Mouse (Mus musculus) kidney, embryonic 16.5 days (tissue): ENCODE results near the gene Gstm6. TPM values are rescaled to one million over a fixed set of nuclear protein-coding genes. Genes with fewer than 3 reads are reported as not detected.
"Not testable (repeated sequence)": the region's sequence is repeated elsewhere in the genome, so short reads cannot be mapped to it uniquely, and the experiment has no call there.

Experiments
- ATAC-seq: fragments of 200-750 bp; cut with Nextera tagmentation; 2 replicates; pipeline ENCODE4 v1.8.0; 2017; ENCODE audit warnings: moderate TSS enrichment; ENCODE audit not compliant: low FRiP score, low TSS enrichment
- H3K27ac ChIP-seq: fragments of 300-500 bp; sonication (generic); 2 replicates; pipeline ENCODE4 v1.5.1; 2014; ENCODE audit warnings: low read length
- H3K27me3 ChIP-seq: fragments of 300-500 bp; sonication (generic); 2 replicates; pipeline ENCODE4 v1.6.1; 2014; ENCODE audit warnings: low read length, control low read depth, mixed read lengths; ENCODE audit not compliant: insufficient read depth
- H3K36me3 ChIP-seq: fragments of 300-500 bp; sonication (generic); 2 replicates; pipeline ENCODE4 v1.6.1; 2014; ENCODE audit warnings: low read length, control low read depth, mixed read lengths; ENCODE audit not compliant: insufficient read depth
- H3K4me1 ChIP-seq: fragments of 300-500 bp; sonication (generic); 2 replicates; pipeline ENCODE4 v1.6.1; 2014; ENCODE audit warnings: low read length, control low read depth, mixed read lengths; ENCODE audit not compliant: insufficient read depth
- H3K4me2 ChIP-seq: fragments of 300-500 bp; sonication (generic); replicated peaks from 2 replicates; pipeline ENCODE4 v1.6.1; 2014; ENCODE audit warnings: low read depth, low read length
- H3K4me3 ChIP-seq: fragments of 300-500 bp; sonication (generic); 2 replicates; pipeline ENCODE4 v1.5.1; 2014; ENCODE audit warnings: mild to moderate bottlenecking, low read length
- H3K9ac ChIP-seq: fragments of 300-500 bp; sonication (generic); replicated peaks from 2 replicates; pipeline ENCODE4 v1.6.1; 2014; ENCODE audit warnings: low read length
- H3K9me3 ChIP-seq: fragments of 300-500 bp; sonication (generic); 2 replicates; pipeline ENCODE4 v1.6.1; 2016; ENCODE audit warnings: low read length, control low read depth
- WGBS: fragments of 180-500 bp; shearing (Covaris S2); extraction: QIAGEN DNeasy Blood & Tissue Kit; methylation state at CpG from one replicate; pipeline ENCODE4 v1.1.7; 2014; 5-methylcytosine and 5-hydroxymethylcytosine counted together
- polyA plus RNA-seq: library from polyadenylated mRNA; unstranded; fragments of >200 nt; fragmentation: Nextera tagmentation; extraction: Ambion mirVana; gene quantifications from 2 replicates; pipeline ENCODE4 v1.2.1, GENCODE M21; 2015

Gstm6 gene
- polyA plus RNA-seq, 1 experiment from 2014 or later = 9.6 TPM

DNA sequence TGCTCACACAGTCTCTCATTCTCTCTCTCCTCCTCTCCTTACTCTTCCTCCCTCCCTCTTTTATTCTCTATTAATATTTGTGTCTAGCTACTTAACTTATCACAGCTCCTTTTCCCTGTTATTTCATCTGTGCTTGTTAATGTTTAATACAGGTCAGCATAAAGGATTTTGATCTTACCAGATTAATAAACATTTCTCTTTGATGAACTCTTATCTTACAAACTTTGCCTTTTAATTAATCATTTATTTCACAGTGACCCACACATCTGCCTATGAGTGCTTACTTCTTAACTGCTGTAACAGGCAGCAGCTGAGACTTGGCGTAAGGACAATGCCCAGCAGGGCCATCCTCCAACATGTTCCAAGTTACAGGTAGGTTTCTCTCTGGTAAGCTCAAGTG, 5.9 kb upstream of the Gstm6 start:
- not testable (repeated sequence) for H3K9ac ChIP-seq, H3K4me1 ChIP-seq, H3K27ac ChIP-seq, H3K27me3 ChIP-seq, H3K9me3 ChIP-seq, H3K4me3 ChIP-seq, H3K4me2 ChIP-seq, H3K36me3 ChIP-seq, ATAC-seq
- 82% methylated on average over 1 of the region's 1 CpGs for WGBS

DNA sequence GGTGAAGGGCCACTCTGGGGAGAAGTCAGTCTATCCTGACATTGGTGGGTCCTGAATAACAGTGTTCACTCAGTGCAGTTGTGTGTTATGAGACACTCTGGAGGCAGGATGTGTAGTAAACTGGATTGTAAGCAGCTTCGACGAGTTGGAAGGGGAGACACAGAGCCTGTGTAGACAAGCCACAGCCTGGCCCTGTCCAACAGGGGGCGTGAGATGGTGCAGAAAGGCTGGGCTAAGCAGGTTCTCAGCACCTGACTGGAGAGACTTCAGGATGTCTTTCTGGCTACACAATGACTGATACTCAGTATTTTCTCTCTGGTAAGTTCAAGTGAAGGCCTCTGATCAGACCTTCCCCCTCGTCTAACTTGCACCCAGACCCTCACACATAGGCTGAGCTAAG, 2.2 kb upstream of the Gstm6 start:
- Histone ChIP-seq H3K9ac (no peak overlapping the region), H3K27ac (no peak overlapping the region), H3K36me3 (no peaks in the 10 kb centered on the region), H3K4me1 (peaks cover 3% of the 10 kb centered on the region; the same call in 1 of the 2 replicates), H3K4me2 (no peak overlapping the region), H3K9me3 (no peaks in the 10 kb centered on the region), H3K4me3 (no peak overlapping the region), H3K27me3 (no peaks in the 10 kb centered on the region)
- ATAC-seq = no peak
- 68% methylated on average over 4 of the region's 4 CpGs for WGBS

GRCm38 (mm10) chr3:107941261-107941660, 2.3 kb downstream of the Gstm6 start:
- H3K4me1 ChIP-seq = peaks cover 3% of the 10 kb centered on the region; the same call in 1 of the 2 replicates
- no peaks in the 10 kb centered on the region for H3K27me3 ChIP-seq
- no peak overlapping the region for H3K4me3 ChIP-seq
- ATAC-seq = no peak
- no peaks in the 10 kb centered on the region for H3K36me3 ChIP-seq
- H3K4me2 ChIP-seq = no peak overlapping the region
- 84% methylated on average over 4 of the region's 4 CpGs for WGBS
- no peak overlapping the region for H3K27ac ChIP-seq
- no peaks in the 10 kb centered on the region for H3K9me3 ChIP-seq
- H3K9ac ChIP-seq = no peak overlapping the region

DNA sequence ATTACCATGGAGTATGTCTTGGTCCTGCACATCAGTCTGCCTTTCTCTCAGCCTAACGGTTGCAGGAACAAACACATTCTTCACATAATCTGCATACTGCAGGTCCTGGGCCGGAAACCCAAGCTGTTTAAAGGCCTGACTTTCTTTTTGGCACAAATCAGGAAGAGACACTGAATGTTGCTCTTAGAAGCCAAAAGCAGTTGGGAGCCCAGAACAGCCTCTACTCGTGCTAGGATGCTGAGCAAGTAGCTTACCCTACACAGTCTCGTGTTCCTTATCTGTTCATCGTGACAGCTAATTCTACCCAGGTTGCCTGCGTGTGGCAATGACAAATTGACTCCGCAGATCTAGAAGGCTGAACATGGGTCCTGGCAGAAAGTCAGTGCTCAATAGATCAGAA, 3.0 kb downstream of the Gstm6 start:
- H3K4me1 ChIP-seq = peaks cover 3% of the 10 kb centered on the region; the same call in 1 of the 2 replicates
- H3K4me2 ChIP-seq = no peak overlapping the region
- H3K27me3 ChIP-seq = no peaks in the 10 kb centered on the region
- no peak for ATAC-seq
- no peak overlapping the region for H3K27ac ChIP-seq
- no peaks in the 10 kb centered on the region for H3K36me3 ChIP-seq
- 69% methylated on average over 7 of the region's 7 CpGs for WGBS
- H3K9me3 ChIP-seq = no peaks in the 10 kb centered on the region
- H3K9ac ChIP-seq = no peak overlapping the region
- no peak overlapping the region for H3K4me3 ChIP-seq

DNA sequence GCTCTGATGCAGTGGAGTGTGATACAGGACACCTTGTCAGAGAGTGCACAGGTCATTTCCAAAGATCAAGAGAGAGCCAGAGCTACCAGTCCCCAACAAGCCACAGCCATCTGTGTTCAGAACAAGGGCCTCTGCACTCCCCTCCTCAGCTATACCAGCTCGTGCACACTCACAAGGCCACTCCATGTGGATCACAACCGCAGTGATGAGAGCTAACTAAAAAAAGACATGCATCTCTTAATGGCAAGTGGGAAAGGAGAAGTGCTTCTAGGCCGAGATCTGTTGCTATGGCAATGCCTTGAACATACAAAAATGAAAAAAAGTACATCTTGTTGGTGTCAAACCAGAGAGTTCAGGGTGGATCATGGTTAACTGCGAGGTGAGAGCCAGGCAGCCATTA, 3.7 kb downstream of the Gstm6 start:
- Histone ChIP-seq H3K27ac (no peak overlapping the region), H3K36me3 (no peaks in the 10 kb centered on the region), H3K4me1 (peaks cover 3% of the 10 kb centered on the region; the same call in 1 of the 2 replicates), H3K9me3 (no peaks in the 10 kb centered on the region), H3K27me3 (no peaks in the 10 kb centered on the region), H3K4me3 (no peak overlapping the region), H3K9ac (no peak overlapping the region), H3K4me2 (no peak overlapping the region)
- 0 out of 2 replicates have a peak, but pooled peaks have one; percentile 7 for ATAC-seq
- WGBS = 86% methylated on average over 4 of the region's 4 CpGs

DNA sequence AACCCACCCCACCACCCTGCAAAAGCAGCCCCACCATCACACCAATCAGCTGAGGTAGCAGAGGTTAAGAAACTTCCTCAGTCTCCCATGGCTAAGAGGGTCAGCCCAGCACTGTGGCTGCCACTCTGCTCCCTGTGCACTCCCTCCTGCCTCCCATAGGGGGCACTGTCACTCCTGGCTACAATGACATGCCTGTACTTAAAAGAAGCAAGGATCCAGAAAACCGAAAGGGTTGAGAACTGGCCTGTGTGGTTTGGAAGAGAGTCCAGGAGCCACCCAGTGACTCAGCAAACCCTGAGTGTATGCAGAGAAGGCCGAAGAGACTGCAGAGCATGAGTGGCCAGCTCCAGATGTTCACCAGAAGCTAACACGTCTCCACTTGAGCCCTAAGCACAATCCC, 4.1 kb downstream of the Gstm6 start:
- WGBS = 43% methylated on average over 3 of the region's 3 CpGs
- Histone ChIP-seq H3K9ac (no peak overlapping the region), H3K9me3 (no peaks in the 10 kb centered on the region), H3K4me3 (no peak overlapping the region), H3K4me2 (no peak overlapping the region), H3K27me3 (no peaks in the 10 kb centered on the region), H3K36me3 (no peaks in the 10 kb centered on the region), H3K27ac (no peak overlapping the region), H3K4me1 (peaks cover 3% of the 10 kb centered on the region; the same call in 1 of the 2 replicates)
- ATAC-seq = peak; percentile 37

DNA sequence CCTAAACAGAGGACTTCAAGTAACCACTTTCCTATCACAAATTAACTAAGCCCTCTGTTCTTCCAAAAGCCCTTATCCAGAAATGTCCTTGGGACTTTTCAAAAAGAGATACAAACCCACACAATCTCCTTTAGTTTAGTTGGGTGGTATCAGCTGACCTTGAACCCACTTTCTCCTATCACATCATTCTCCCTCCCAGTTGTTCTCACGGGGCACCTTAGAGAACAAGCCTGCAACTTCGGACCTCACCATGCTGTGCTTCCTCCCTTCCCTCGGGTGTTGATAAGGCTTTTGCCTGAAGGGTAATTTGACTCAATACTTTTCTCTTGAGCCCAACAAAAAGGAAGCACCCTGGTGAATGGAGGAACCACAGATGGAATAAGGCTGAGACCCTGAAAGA, 7.7 kb downstream of the Gstm6 start:
- Histone ChIP-seq H3K36me3 (no peaks in the 10 kb centered on the region), H3K4me1 (peaks cover 3% of the 10 kb centered on the region; the same call in 1 of the 2 replicates), H3K9me3 (no peaks in the 10 kb centered on the region), H3K4me3 (no peak overlapping the region), H3K9ac (no peak overlapping the region), H3K27ac (no peak overlapping the region), H3K27me3 (no peaks in the 10 kb centered on the region), H3K4me2 (no peak overlapping the region)
- ATAC-seq = no peak
- 61% methylated on average over 3 of the region's 3 CpGs for WGBS

GRCm38 (mm10) chr3:107935268-107935667, 8.3 kb downstream of the Gstm6 start:
- no peak overlapping the region for H3K4me2 ChIP-seq
- H3K4me1 ChIP-seq = peaks cover 3% of the 10 kb centered on the region; the same call in 1 of the 2 replicates
- WGBS = 90% methylated on average over 3 of the region's 3 CpGs
- no peak for ATAC-seq
- H3K9me3 ChIP-seq = no peaks in the 10 kb centered on the region
- no peak overlapping the region for H3K4me3 ChIP-seq
- H3K36me3 ChIP-seq = no peaks in the 10 kb centered on the region
- H3K27me3 ChIP-seq = no peaks in the 10 kb centered on the region
- H3K9ac ChIP-seq = no peak overlapping the region
- H3K27ac ChIP-seq = no peak overlapping the region

DNA sequence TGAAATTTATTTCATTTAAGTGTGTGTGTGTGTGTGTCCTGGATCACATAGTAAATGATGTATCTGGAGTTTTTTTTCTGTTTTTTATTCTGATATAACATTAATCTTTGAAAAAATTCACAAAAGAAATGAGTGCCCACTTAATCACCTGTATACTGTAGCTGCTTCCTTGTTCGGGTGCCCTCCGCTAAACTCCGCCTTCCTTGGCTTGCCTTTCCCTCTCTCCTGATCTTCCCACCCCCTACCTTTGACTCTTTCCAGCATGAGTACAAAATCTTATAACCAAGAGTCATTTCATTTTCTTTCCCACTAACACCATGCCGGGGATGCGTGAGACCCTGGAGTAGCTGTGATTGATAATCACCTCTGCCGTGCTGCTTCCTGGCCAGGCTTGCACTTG, 11.4 kb downstream of the Gstm6 start:
- Histone ChIP-seq H3K27ac (no peak overlapping the region), H3K4me3 (no peak overlapping the region), H3K4me2 (no peak overlapping the region), H3K27me3 (no peaks in the 10 kb centered on the region), H3K4me1 (peaks cover 3% of the 10 kb centered on the region; the same call in 1 of the 2 replicates), H3K36me3 (no peaks in the 10 kb centered on the region), H3K9me3 (no peaks in the 10 kb centered on the region), H3K9ac (no peak overlapping the region)
- no peak for ATAC-seq
- 62% methylated on average over 6 of the region's 6 CpGs for WGBS

DNA sequence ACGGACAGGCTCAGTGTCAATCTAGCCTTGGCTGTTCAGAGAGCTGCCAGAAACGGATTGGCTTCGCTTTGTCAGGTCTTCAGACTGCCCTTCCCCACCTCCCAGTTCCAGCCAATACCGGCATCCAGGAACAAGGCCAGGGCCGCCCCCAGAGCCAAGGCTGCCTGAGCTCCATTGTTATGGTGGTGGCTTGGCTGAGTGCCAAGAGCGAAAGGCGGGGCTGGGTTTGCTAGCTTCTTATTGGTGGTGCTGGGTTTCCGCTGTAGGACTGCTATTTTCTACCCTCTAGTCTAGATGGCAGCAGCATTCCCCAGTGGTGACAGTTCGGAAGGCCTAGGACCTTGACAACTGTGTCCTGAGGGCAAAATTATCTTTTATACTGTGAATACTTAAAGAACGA, 11.9 kb downstream of the Gstm6 start, which contains the start of gene Gstm7:
Gene Gstm7, minus strand, starts transcription at position 148 of the 400 bp plus-strand sequence.
- ATAC-seq = peak; percentile 97
- H3K27me3 ChIP-seq = no peaks in the 10 kb centered on the region
- H3K27ac ChIP-seq = peak within 1 kb of the TSS; percentile 58; the same call in 1 of the 2 replicates
- H3K9ac ChIP-seq = peak within 1 kb of the TSS; percentile 50; the same call in 1 of the 2 replicates
- no peaks in the 10 kb centered on the region for H3K36me3 ChIP-seq
- peaks cover 3% of the 10 kb centered on the region; the same call in 1 of the 2 replicates for H3K4me1 ChIP-seq
- H3K9me3 ChIP-seq = no peaks in the 10 kb centered on the region
- WGBS = 6% methylated on average over 10 of the region's 10 CpGs
- H3K4me3 ChIP-seq = peak within 1 kb of the TSS; percentile 28
- H3K4me2 ChIP-seq = peak within 1 kb of the TSS; percentile 47
